Mouse (Mus musculus): ENCODE data around the gene Rgma.

DNA sequence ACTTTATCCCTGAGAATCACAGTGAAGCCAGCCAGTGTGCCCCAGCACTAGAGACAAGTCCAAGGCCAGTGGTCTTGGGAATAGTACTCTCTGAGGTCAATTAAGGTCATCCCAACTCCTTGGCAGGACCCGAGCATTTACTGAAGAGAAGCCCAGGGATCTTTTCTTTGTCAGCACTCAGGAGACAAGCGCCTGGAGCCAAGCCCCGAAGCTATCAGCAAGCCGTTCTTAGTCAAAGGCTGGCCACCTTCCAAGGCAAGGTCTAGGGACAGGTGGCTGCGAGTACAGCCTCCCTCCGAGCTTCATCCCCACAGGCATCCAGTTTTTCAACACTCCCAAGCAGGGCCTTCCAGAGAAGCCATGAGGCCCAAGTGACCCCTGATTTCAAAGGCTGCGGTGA lies 40.4 kb upstream of the Rgma start:
- TF ChIP-seq CTCF (IDR thresholded peaks at IDR 0.05; ENCODE audit: low read depth, low read length) = no peak
- no peak for TF ChIP-seq POLR2A (IDR thresholded peaks at IDR 0.05; ENCODE audit: insufficient read depth, low read length)
